Mouse (Mus musculus) skeletal muscle tissue, adult 2 months (tissue): Measurements from ENCODE around the gene Mtmr12.

Experiments used
- DNase-seq: peaks from one replicate; pipeline ENCODE4 v3.0.0-alpha.2; 2012; ENCODE audit warnings: low read depth, low spot score

Mtmr12 gene

DNA sequence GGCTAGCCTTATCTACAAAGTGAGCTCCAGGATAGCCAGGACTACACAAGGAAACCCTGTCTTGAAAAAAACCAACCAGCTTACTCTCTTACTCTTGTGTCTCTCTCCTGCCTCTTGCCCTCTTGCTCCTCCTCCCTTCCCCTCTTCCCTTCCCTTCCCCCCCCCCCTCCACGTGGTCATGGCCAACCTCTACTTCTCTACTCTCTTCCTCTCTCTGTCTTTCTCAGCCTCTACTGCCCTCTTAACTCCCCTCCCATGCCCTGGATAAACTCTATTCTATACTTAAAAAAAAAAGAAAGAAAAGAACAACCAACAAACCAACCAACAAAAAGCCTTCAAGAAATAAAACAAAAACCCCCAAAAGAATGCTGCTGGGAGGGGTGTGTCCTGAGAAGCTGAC is 30.7 kb downstream of the Mtmr12 start:
- no peak for DNase-seq

DNA sequence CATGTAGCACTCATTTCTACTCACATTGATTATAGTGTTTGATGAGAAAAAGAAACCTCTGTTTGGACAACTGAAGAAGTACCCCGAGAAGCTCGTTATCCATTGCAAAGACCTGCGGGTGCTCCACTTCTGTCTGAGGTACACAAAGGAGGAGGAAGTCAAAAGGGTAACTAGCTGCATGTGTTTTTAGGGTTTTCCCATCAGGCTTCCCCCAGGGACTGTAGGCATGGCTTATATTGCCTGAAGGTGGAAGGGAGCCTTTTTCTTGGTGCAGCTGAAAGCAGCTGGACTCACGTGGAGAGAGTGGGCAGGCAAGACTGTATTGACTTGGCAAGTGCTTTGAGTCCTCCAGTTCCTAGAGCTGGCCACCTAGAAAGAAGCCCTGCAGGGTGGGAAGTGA is 31.2 kb downstream of the Mtmr12 start:
- DNase-seq, result no peak

DNA sequence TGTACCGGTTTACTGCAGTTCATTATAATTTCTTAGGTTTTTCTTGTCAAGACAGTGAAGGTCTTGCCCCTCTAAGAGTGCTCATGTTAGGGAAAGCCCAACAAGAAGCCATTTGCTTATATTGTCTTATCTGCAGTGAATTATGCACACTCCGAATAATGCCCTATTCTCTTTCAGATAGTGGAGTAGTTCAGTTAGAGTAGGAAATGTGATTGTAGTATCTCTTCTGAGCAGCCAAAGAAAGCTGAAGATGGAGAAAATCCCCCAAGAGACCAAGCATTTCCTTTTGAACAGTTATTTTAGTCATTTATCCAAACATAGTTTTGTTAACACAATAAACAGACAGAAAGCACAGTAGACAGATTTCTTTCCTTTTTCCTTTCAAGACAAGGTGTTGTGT is 32.1 kb downstream of the Mtmr12 start:
- DNase-seq, result no peak

DNA sequence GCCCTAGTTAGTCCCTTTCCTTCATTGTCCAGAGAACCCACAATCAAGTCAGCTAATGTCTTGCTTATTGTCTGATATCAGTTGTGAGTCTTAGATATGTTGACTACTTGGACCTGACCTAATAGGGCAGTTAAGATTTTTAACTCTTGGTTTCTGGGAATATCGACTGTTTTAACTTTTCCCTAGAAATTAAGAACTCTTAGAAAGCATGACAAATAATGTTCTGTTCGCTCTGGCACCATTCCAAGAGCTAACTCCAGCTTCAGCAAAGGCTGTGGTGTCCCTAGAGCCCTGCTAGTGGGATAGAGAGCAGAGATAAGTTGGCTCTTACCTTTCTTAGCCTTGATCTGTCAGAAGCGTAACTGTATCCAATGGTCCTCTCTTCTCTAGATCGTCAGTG is 32.7 kb downstream of the Mtmr12 start:
- DNase-seq, result no peak

DNA sequence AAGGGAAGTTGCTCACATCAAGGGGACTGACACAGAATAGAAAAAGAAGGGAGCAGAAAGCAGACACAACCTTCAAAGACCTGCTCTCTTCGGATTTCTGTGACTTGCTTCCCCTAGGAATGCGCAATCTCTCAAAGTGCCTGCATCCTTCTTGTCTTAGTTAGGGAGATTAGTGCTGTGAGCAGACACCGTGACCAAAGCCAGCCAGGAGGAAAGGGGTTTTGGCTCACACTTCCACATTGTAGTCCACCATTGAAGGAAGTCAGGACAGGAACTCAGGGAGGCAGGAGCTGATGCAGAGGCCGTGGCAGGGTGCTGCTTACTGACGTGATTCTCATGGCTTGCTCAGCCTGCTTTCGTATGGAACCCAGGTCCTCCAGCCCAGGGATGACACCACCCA is 33.5 kb downstream of the Mtmr12 start:
- no peak for DNase-seq

DNA sequence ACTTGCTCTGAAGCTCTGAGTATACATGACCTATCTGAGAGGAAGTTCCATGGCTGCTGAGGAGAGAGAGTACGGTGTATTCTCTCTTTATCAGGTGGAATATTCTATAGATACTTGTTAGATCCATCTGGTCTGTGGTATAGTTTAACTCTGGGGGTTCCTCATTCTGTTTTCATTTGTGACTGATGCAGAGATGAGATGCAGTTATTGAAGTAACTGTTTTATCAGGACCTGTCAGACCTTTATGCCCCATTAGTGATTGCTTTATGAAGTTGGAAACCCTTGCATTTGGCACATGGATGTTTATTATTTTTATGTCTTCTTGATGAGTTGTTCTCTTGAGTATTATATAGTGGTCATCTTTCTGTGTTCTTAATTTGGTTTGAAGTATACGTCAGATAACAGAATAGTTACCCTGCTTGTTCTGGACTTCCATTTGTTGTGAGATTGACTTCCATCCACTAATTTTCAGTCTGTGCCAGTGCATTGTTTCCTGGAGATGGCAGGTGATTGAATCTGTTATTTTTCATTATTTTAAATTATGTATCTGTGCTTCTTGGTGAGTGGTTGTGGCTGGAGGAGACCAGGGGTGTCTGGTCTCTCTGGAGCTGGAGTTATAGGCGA is 36.0 kb downstream of the Mtmr12 start:
- DNase-seq, result no peak

DNA sequence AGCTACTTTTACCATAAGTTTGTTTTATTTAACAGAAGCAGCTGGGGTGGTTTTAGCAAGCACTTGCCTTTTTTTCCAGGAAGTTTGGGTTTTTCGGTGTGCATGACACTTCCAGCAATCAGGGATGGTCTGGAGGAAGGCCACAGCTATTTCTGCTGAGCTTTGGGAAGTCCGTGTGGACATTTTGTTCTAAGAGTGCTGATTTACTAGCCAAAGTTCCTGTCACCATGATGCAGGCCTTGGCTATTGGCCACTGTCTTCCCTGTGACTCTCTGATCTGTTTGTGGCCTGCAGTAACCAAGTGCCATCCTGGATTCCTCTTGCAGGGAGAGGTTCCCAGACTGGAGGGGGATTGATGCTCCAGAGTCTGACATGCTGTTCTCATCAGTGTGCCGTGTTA is 39.0 kb downstream of the Mtmr12 start:
- peak; percentile 85 for DNase-seq

DNA sequence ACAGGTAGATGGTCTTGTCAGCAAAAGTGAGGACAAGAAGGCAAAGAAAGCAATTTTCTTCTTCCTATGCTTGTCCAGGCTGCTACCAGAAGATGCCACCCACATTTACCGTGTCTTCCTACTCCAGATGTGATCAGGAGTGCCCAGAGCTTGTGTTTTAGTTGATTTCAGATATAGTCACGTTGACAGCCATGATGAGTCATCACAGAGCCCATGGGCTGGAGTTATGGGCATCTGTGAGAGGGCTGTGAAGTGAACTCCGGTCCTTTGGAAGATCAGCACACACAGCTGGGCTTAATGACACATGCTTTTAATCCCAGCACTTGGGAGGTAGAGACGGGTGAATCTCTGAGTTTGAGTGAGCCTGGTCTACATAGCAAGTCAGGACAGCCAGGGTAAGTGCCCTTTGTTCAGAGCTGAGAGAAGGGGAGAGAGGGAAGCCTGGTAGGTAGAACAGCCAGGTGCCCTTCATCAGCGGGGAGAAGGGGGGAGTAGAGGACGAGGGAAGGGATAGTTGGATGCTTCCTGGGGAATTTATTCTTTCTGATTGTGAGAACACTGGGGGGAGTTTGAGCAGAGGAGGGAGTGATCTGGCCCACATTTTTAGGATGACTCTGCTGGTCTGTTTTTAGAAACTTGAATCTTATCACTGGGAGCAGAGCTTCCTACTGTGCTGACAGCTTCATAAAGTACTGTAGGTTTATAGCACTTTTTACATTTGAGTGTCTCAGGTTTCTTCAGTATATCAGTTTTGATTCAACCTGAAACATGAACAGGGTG is 40.9 kb downstream of the Mtmr12 start:
- DNase-seq, result no peak

DNA sequence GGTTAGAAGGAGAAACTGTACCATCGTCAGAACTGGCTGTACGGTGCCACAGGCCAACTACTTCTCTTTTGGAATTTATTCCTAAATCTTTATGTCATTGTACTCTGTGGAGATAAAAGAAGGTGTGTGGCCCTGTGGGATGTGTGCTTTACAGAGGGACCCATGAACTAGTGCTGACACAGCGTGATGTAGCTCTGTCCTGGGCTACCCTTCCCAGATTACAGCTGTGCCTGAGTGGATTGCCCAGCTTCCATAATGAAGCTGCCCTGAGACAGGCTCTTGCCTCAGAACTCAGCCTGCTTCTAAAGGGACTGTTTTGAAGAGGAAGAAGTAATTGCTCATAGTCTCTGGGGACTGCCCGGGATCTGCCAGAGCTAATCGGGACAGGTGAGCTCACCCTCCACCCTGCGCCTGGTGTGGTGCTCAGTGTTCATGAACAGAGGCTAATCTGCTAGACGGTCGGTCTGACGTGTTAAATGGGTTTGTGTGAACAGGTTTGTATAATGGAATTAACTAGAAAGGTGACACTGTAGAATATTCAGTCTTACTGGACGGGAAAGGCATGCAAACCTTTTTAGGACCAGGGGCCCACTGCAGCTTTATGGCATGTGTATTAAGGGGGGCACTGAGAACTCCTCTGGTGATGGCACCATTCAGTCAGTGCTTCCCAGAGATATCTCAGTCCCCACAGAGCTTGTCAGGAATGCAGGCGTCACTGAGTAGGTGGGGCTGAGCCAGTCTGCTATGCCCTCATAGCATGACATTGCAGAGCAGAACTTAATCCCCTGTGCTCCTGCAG is 41.7 kb downstream of the Mtmr12 start:
- DNase-seq, result no peak

DNA sequence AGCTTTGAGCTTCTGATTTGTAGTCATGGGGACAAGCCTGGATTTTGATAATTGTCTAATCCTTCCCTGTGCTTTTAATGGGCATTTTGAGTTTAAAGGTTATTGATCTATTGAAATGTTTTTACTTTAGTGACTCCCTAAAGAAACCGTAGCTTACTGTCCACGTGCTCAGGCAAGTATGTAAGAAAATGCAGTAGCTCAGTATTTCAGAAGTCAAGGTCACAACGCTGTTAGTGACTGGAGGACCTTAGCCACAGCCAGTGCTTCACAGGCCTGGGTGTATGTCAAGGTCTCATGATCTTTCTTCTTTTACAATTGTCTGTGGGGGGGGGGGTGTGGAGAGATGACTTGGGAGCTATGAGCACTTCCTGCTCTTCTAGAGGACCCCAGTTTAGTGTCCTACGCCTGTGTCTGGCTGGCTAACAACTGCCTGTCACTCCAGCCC is 42.4 kb downstream of the Mtmr12 start:
- no peak for DNase-seq

DNA sequence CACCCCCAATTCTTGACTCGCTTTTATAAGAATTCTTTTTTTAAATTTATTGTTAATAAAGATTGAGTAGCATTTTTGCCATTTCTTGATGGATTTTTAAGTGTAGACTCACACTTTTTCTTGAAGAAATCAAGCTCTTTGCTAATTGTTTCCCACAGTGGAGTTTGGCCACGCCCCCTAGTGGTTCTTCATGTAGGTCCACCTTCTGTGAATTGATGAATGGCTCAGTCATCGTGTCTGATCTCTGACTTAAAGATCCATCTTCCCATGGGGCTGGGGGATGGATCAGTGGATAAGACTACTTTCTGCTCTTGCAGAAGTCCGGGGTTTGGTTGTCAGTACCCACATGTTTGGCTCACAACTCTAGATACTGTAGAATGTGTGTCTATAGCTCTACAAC is 43.5 kb downstream of the Mtmr12 start:
- DNase-seq, result no peak

DNA sequence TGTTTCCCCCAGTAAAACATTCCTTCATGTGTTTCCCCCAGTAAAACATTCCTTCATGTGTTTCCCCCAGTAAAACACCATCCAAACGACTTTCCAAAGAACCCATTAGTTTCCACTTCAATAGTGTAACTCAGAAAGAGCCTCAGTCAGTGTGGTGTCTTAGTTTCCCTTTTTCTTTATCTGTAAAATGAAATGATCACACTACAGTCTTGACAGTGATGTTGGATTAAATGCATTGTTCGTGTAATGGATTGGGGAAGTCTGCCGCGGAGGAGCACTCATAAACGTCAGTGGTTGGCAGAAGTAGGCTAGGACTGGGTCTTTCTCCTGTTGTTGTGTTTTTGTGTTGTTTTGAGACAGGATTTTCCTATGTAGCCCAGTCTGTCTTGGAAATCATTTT is 45.5 kb downstream of the Mtmr12 start:
- DNase-seq, result no peak

DNA sequence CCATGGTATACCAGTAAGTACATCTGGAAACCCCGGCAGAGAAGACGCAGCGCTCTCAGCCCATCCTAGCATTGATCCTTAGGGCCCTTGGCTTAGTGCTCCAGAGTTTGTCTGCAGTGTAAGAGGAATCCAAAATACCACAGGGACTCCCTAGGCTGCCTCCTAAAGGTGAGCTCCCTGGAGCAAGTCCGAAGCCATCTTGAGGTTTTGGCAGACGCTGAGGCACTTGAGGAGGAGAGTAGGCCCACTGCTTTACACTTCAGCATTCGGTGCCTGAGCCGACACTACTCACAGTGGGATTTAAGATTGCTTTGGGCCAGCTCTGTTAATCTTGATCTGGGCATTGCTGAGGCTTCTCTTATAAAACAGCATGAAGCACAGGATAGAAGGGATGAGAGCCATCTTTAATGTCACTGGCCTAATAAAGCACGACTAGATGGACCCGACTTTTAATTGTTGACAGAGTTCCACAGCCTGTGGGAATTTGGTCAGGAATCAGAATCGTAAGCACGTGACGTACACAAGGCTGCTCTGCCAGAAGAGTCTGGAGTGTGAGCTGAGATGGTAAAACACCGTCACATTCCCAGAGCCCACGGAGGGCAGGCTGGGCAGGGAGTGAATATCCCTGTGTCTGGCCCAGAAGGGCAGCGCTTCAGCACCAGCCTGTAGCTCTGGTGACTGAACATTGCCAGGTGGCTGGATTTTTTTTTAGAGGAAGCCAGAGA is 46.8 kb downstream of the Mtmr12 start:
- no peak for DNase-seq

DNA sequence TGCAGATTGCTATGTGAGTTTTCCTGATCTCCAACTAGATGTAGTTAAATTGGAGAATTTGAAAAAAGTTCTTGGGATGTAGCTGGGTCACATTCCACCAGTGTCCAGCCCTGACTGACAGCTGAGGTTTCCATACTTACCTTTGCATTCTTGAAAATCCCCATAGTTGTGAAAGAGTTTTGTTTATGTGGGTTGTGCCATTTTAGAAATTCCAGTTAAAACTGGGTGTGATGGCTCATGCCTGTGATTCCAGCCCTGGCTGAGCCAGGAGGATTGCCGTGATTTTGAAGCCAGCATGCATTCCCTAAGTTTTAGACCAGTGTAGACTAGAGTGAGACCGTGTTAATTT is 47.3 kb downstream of the Mtmr12 start:
- DNase-seq, result no peak

DNA sequence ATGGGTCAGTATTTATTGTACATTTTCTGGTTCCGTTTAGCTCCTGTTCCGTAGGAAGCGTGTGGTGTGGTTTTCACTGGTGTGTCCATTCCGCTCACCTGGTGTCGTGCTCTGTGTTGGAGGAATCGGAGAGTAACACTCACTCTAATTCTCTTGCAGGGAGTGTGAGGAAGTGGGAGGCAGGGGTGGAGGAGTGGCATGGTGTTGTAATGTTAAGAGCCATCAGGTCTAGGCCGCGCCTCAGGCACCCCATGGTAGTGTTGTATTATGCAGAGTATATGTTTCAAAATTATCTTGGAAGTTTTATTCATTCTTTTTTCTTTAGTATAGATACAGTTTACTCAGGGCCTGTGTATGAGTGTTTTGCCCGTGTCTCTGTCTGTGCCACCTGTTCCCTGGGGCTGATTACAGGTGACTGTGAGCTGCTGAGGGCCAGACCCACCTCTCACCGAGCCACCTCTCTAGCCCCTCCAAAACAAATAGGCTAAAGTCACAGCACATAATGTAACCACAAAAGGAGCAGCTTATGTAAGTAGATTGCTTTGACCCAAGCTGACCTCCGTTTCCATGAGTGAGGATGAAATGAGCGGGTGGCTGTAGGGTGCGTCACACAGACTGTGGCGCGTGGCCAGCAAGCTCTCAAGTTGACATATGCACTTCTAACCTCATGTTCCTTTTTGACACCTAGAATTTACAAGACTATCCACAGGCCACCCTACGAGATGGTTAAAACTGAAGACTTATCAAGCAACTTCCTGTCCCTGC is 53.1 kb downstream of the Mtmr12 start:
- no peak for DNase-seq

DNA sequence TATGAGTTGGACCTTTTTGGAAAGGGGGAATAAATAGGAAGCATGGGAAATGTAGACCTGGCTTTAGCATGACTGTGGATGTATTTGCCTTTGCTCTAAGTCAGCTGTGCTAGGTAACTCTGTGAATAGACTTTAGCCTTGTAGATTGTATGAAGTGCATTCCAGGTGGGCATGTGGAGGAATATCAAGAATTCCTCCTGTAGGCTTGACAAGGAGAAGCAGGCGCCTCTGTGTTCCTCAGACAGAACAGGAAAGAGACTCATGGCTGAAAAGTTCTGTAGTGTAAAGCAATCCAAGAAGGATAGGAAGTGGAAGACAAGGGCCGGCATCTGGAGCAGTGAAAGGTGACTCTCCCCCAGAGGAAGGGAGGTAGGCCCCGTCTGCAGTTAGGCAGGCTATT is 58.2 kb downstream of the Mtmr12 start:
- DNase-seq, result no peak

DNA sequence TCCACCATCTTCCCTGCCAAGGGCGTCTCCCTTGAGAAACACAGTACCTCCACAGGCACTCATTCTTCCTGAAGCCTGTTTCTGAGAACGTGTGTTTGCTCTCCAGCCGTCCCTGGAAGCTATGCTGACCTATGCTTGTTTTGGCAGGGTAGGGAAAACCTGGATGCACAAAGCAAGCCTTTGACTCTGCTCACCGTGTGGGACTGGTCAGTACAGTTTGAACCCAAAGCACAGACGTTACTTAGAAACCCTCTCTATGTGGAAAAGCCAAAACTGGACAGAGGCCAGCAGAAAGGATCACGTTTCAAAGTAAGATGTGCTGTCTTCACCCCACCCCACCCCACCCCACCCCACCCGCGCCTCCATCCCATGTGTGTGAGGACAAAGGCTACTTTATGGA is 61.6 kb downstream of the Mtmr12 start:
- DNase-seq, result no peak

DNA sequence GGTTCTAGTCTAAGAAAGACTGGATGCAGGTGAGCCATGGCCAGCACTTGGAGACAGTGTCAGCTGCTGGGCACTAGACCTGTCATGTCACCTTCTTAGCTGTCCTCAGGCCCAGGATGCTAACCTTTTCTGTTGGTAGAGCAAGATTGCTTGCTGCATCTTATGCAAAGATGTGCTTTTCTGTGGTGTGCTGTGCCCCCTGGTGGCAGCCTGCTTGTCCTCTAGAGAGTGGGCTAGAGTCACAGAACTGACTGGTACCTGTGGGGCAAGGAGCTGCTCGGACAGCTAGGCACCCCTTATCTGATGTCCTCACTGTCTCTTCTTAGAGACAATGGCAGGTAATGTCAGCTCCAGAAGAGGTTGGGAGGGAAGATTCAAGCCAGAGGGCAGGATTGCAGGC is 63.2 kb downstream of the Mtmr12 start:
- peak; percentile 36 for DNase-seq

DNA sequence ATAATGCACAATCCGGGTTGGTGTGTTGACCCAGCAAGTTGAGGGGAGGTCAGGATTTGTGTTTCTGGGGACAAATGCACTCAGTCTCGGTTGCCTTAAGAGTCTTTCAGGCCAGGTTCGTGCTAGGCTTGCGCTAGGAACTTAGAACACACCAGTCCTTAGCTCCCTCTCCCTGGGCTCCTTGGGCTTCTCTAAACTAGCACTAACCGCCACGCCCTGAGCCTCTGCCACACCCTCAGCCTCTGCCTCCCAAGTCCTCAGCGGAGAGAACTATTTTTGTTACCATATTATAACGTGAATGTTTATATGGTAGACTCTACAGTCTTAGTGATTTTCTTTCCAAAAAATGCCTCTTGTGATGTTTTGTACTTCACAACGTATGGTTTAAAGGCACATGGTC is 66.5 kb downstream of the Mtmr12 start:
- DNase-seq, result no peak

DNA sequence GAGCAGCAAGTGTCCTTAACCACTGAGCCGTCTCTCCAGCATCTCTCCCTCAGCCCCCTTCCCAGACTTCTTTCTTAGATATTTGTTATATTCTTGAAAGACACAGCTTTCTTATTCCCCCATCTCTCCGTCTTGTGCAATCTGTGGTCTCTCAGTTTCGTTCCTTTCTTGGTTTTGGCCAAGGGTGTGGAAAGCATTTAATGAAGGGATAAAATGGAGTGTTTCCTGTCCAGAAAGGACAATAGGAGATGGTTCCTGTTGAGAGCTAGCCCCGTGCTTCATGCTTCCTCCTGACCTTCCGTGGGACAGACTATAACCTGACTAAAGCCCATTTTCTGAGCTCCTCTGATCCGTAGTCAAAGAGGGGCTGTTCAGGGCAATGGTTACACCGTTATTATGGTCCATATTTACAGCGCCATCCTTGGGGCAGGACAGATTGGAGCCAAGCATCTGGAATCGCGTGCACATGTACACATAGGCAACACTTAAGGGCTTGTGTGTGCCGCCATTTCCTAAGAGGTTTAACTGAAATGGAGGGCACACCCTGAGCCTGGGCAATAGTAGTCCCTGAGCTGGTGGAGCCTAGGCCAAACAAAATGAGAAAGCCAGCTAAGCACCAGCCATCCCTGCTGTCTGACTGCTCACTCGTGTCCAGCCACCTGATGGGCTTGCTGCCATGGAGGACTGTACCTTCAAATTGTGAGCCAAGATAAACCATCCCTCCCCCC is 68.7 kb downstream of the Mtmr12 start:
- no peak for DNase-seq
